Mouse (Mus musculus): ENCODE data around the gene Nectin2. TPM values are rescaled to one million over a fixed set of nuclear protein-coding genes. Genes with fewer than 3 reads are reported as not detected.

Gene Nectin2
- polyA plus RNA-seq, 1 experiment from 2014 or later = 82.2 TPM

DNA sequence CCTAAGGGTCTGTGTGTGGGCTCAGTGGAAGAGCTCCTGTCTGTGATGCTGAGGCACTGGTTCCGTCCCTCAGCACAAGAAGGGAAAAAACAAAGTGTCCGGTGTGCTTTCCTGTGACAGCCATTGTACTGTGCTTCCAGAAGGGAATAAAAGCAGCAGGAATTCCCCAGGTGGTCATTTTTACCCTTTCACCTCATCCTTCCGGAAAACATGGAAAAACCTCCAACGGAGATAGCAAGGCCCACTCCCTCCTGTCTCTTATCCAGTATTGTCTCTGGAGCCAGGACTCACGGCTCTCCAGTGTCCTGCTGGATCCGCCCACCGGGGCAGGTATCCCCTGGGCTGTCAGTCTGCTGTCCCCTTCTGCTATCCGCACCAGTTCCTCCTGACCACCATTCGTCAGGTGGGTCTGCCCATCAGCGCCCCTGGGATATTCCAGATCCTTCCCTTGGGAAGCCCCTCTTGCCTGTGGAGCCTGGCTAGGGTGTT lies 16.1 kb downstream of the Nectin2 start:
- Histone ChIP-seq H3K4me1 (replicated peaks; ENCODE audit: control insufficient read depth, insufficient read depth) (no peaks in the 10 kb centered on the region), H3K4me2 (replicated peaks; ENCODE audit: low read depth) (no peak overlapping the region), H3K9me3 (ENCODE audit: control insufficient read depth, low read length) (no peaks in the 10 kb centered on the region), H3K36me3 (ENCODE audit: control insufficient read depth, insufficient read depth, low read length) (peaks cover 37% of the 10 kb centered on the region), H3K27me3 (ENCODE audit: control insufficient read depth, insufficient read depth, low read length) (no peaks in the 10 kb centered on the region), H3K4me3 (ENCODE audit: low read depth, low read length) (no peak overlapping the region), H3K9ac (ENCODE audit: low read length) (no peak overlapping the region), H3K27ac (replicated peaks) (no peak overlapping the region)
- WGBS = 82% methylated on average over 10 of the region's 10 CpGs
- no peak for DNase-seq (ENCODE audit: low spot score)
- TF ChIP-seq CTCF (IDR thresholded peaks at IDR 0.05; ENCODE audit: low read depth) (no peak), EP300 (optimal IDR thresholded peaks at IDR 0.05) (no peak)
- no peak for ATAC-seq (ENCODE audit: low FRiP score, low TSS enrichment)

DNA sequence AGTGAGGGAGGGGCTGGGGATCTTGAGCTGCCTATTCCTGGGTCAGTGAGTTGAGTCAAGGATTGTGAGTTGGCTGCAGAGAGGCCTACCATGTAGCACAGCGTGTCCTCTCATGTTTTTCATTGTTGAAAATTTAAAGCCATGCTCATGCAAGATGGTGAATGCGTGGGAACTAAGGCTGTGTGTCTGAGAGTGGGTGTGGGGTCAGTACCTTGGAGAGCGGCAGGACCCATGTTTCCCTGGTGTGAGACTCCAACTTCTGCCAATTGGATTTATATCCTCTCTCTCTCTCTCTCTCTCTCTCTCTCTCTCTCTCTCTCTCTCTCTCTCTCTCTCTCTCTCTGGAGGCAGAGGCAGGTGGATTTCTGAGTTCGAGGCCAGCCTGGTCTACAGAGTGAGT lies 23.7 kb downstream of the Nectin2 start:
- Histone ChIP-seq H3K27ac (replicated peaks) (no peak overlapping the region), H3K4me1 (replicated peaks; ENCODE audit: control insufficient read depth, insufficient read depth) (no peaks in the 10 kb centered on the region), H3K27me3 (ENCODE audit: control insufficient read depth, insufficient read depth, low read length) (no peaks in the 10 kb centered on the region), H3K9me3 (ENCODE audit: control insufficient read depth, low read length) (0 out of 2 replicates have a peak, but pooled peaks cover 3% of the 10 kb centered on the region), H3K9ac (ENCODE audit: low read length) (no peak overlapping the region), H3K36me3 (ENCODE audit: control insufficient read depth, insufficient read depth, low read length) (peaks cover 39% of the 10 kb centered on the region), H3K4me2 (replicated peaks; ENCODE audit: low read depth) (no peak overlapping the region), H3K4me3 (ENCODE audit: low read depth, low read length) (no peak overlapping the region)
- DNase-seq (ENCODE audit: low spot score) (no peak), ATAC-seq (ENCODE audit: low FRiP score, low TSS enrichment) (no peak)
- WGBS = 91% methylated on average over 4 of the region's 4 CpGs
- TF ChIP-seq CTCF (IDR thresholded peaks at IDR 0.05; ENCODE audit: low read depth) (no peak), EP300 (optimal IDR thresholded peaks at IDR 0.05) (no peak)

DNA sequence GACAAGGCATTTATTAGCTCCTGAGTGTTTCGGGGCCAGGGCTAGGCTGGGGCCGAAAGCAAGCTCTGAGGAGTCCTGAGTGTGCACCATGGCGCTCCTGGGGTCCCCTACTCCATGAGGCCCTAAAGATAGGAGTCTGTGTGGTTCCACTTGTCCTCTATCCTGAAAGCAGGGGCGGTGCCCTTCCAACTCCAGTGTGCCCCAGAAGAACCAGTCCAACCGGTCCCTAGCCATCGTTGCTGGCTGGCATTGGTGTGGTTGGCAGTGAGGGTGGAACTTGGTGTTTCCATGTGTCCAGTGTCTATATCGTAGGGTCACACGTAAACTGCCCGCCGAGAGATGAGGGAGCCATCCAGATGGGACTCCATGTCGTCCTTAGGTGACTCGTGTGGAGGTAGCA lies 26.1 kb downstream of the Nectin2 start:
- TF ChIP-seq CTCF (IDR thresholded peaks at IDR 0.05; ENCODE audit: low read depth) (no peak), EP300 (optimal IDR thresholded peaks at IDR 0.05) (no peak)
- Histone ChIP-seq H3K9me3 (ENCODE audit: control insufficient read depth, low read length) (peaks cover 6% of the 10 kb centered on the region; the same call in 1 of the 2 replicates), H3K27ac (replicated peaks) (peak overlapping the region; percentile 40), H3K4me1 (replicated peaks; ENCODE audit: control insufficient read depth, insufficient read depth) (no peaks in the 10 kb centered on the region), H3K36me3 (ENCODE audit: control insufficient read depth, insufficient read depth, low read length) (peaks cover 25% of the 10 kb centered on the region), H3K4me3 (ENCODE audit: low read depth, low read length) (no peak overlapping the region), H3K27me3 (ENCODE audit: control insufficient read depth, insufficient read depth, low read length) (no peaks in the 10 kb centered on the region), H3K9ac (ENCODE audit: low read length) (no peak overlapping the region), H3K4me2 (replicated peaks; ENCODE audit: low read depth) (no peak overlapping the region)
- DNase-seq (ENCODE audit: low spot score) (peak; percentile 86), ATAC-seq (ENCODE audit: low FRiP score, low TSS enrichment) (peak; percentile 68)
- WGBS = 66% methylated on average over 12 of the region's 12 CpGs

DNA sequence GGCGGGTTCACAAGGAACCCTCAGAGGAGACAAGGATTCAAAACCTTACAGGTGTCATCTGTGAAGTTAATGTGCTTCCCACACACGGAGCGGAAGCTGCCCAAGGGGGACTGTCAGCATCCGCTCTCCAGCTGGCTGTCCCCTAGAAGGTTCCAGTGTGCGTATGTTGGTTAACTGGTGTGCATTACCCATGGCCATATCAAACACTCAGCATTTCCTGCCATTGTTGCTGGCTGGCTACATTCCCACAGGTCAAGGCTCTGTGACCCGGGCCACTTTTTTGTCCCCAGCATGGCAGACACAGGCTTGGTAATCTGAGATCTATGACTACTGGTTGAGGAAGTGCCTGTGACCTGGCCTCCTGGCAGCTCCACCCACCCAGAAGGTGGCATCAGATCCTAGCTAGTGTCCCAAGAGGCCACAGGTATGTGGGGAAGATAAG lies 27.5 kb downstream of the Nectin2 start:
- H3K36me3 ChIP-seq (ENCODE audit: control insufficient read depth, insufficient read depth, low read length) = peaks cover 21% of the 10 kb centered on the region
- H3K9me3 ChIP-seq (ENCODE audit: control insufficient read depth, low read length) = peaks cover 6% of the 10 kb centered on the region; the same call in 1 of the 2 replicates
- 91% methylated on average over 6 of the region's 6 CpGs for WGBS
- DNase-seq (ENCODE audit: low spot score) (no peak), ATAC-seq (ENCODE audit: low FRiP score, low TSS enrichment) (peak; percentile 18; the same call in 1 of the 2 replicates)
- H3K4me2 ChIP-seq (replicated peaks; ENCODE audit: low read depth) = no peak overlapping the region
- H3K4me1 ChIP-seq (replicated peaks; ENCODE audit: control insufficient read depth, insufficient read depth) = no peaks in the 10 kb centered on the region
- H3K27me3 ChIP-seq (ENCODE audit: control insufficient read depth, insufficient read depth, low read length) = no peaks in the 10 kb centered on the region
- no peak overlapping the region for H3K27ac ChIP-seq (replicated peaks)
- no peak overlapping the region for H3K4me3 ChIP-seq (ENCODE audit: low read depth, low read length)
- no peak overlapping the region for H3K9ac ChIP-seq (ENCODE audit: low read length)
- TF ChIP-seq EP300 (optimal IDR thresholded peaks at IDR 0.05) (no peak), CTCF (IDR thresholded peaks at IDR 0.05; ENCODE audit: low read depth) (no peak)

DNA sequence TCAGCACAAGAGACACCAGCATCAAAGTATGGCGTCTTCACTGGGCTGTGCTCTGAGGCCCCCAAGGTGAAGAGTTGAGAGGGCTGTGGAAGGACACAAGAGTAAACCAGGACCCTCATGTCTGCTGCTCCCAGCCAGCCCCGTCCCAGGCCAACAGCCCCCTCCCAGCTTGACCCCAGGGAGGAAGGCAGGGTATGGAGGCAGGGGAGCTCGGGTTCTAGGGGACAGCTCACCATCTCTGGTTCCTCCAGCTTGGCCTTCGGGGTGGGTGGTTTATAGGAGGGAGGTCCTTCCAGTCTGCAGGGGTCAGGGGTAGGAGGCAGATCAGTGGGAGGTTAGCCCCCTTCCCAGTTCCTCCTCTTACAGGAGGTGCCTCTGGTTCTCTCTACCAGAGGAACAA lies 31.1 kb downstream of the Nectin2 start:
- Histone ChIP-seq H3K4me2 (replicated peaks; ENCODE audit: low read depth) (no peak overlapping the region), H3K4me3 (ENCODE audit: low read depth, low read length) (no peak overlapping the region), H3K9me3 (ENCODE audit: control insufficient read depth, low read length) (peaks cover 6% of the 10 kb centered on the region; the same call in 1 of the 2 replicates), H3K27me3 (ENCODE audit: control insufficient read depth, insufficient read depth, low read length) (no peaks in the 10 kb centered on the region), H3K9ac (ENCODE audit: low read length) (no peak overlapping the region), H3K27ac (replicated peaks) (no peak overlapping the region), H3K4me1 (replicated peaks; ENCODE audit: control insufficient read depth, insufficient read depth) (no peaks in the 10 kb centered on the region; the same call in 1 of the 2 replicates), H3K36me3 (ENCODE audit: control insufficient read depth, insufficient read depth, low read length) (peaks cover 6% of the 10 kb centered on the region)
- TF ChIP-seq CTCF (IDR thresholded peaks at IDR 0.05; ENCODE audit: low read depth) (no peak), EP300 (optimal IDR thresholded peaks at IDR 0.05) (no peak)
- 92% methylated on average over 4 of the region's 4 CpGs for WGBS
- ATAC-seq (ENCODE audit: low FRiP score, low TSS enrichment) (no peak), DNase-seq (ENCODE audit: low spot score) (no peak)

DNA sequence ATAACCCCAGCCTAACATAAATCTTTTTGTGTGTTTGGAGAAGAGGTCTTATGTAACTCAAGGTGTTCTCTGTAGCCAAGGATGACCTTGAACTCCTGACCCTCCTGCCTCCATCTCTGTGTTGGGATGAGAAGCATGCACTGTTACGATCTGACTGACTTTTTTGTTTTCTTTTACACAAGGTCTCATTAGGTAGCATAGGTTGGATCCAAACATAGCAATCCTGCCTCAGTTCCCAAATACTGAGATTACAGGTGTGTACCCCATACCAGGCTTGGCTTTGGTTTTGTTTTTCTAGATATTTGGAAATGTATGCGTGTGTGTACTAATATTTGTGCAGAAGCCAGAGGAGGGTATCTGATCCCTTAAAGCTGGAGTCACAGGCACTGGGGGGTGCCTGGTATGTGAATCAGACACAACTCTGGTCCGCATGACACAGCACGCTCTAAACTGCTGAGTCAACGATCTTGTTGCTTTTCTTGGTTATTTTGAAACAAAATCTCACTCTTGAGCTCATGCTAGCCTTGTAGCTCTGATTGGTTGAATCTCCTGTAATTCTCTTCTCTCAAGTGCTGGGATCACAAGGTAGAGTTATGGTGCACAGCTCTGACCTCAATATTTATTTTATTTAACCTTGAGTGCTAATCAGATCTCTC lies 31.9 kb downstream of the Nectin2 start:
- Histone ChIP-seq H3K4me1 (replicated peaks; ENCODE audit: control insufficient read depth, insufficient read depth) (no peaks in the 10 kb centered on the region; the same call in 1 of the 2 replicates), H3K36me3 (ENCODE audit: control insufficient read depth, insufficient read depth, low read length) (peaks cover 6% of the 10 kb centered on the region), H3K4me2 (replicated peaks; ENCODE audit: low read depth) (no peak overlapping the region), H3K27ac (replicated peaks) (no peak overlapping the region), H3K4me3 (ENCODE audit: low read depth, low read length) (no peak overlapping the region), H3K9me3 (ENCODE audit: control insufficient read depth, low read length) (peaks cover 6% of the 10 kb centered on the region; the same call in 1 of the 2 replicates), H3K9ac (ENCODE audit: low read length) (no peak overlapping the region), H3K27me3 (ENCODE audit: control insufficient read depth, insufficient read depth, low read length) (no peaks in the 10 kb centered on the region)
- ATAC-seq (ENCODE audit: low FRiP score, low TSS enrichment) (no peak), DNase-seq (ENCODE audit: low spot score) (no peak)
- TF ChIP-seq EP300 (optimal IDR thresholded peaks at IDR 0.05) = no peak
- 91% methylated on average over 5 of the region's 5 CpGs for WGBS
